Mouse (Mus musculus) kidney, postnatal 25 days (tissue): ENCODE results near the gene Pard3b.
A peak's percentile ranks its signal among the peaks of the same experiment; 100 is the strongest.

Experiments used
- DNase-seq, 2 experiments: peaks; one replicate each; pipeline ENCODE4 v3.0.0; 2021; ENCODE audit warnings: mixed read lengths in 2 of 2

Gene Pard3b

GRCm38 (mm10) chr1:62278586-62278985 lies 640.0 kb downstream of the Pard3b start:
- DNase-seq = no peak

DNA sequence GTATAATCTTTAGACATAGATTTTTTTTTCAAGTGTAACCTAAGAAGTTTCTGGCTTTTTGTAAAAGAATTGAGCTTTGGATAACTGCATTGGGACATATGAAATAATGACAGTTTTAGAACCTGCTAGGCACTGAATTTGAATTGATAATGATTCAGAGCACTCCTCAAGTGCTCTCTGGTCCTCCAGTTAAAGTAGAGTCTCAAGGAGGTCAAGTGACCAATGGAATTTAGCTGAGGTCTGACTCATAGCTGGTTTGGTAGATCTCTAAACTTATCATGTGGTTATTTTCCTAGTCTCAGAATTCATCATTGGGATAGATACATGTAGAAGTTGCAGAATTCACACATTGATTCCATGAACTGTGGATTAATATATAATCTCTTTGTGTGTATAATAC lies 642.0 kb downstream of the Pard3b start:
- DNase-seq = no peak

DNA sequence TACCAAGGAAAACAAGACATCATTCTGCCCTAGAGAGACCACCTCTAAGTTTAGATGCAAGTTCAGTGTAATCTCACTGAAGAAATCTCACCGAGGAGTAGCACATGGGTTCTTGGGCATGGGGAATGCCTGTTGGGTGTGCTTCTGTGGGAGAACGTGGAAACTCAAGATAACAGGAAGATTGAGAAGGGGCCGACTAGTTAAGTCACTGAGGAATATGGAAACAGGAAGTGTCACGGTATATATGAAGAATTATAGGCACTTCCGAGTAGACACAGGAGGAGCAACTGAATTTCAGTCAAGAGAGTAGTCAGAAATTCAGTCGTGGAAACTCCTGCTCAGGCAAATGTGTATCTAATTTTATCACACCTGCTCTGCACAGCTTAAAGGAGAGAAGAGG lies 644.2 kb downstream of the Pard3b start:
- no peak for DNase-seq

DNA sequence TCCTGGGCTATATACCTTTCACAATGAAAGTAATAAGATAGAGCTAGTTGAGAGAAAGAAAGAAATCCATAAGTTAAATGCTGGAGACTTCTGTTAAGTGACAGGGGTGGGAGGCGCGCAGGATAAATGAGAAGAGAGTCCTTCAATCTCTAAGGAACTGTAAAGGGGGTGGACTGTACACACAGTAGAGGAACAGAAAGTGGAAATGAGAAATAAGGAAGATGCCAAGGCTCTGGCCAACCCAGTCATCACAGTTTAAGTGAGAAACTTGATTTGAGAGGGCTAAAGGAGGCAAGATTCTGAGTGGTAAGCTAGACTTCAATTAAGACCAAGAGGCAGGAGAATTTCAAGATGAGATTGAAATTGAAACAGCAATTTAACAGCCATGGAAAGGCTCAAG lies 645.0 kb downstream of the Pard3b start:
- no peak for DNase-seq

- DNase-seq = peak; percentile 38 to 46
These were observed 670.8 kb downstream of the Pard3b start for GRCm38 (mm10) chr1:62309376-62309775.

- no peak for DNase-seq
These were observed 686.6 kb downstream of the Pard3b start for GRCm38 (mm10) chr1:62325237-62325636.

GRCm38 (mm10) chr1:62327743-62328142 lies 689.1 kb downstream of the Pard3b start:
- no peak for DNase-seq

GRCm38 (mm10) chr1:62328808-62329207 lies 690.2 kb downstream of the Pard3b start:
- DNase-seq = no peak

DNA sequence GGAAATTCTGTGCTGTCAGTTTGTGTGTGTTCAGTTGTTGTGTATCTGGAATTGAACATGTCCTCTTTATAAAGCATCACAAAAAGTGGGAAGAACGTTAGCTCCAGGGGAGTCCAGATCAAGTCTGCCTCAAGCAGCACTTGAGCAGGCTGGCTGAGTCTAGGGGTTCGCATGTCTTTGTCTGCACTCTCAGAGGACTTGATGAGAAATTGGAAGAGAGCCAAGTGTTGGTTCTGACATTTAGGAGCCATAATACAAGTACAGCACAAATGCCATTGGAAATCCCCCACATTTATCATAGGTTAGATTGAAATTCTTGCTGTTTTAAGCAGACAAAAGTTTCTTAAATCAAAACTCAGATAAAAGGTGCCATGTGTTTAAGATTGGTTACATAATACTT lies 694.4 kb downstream of the Pard3b start:
- DNase-seq = no peak

DNA sequence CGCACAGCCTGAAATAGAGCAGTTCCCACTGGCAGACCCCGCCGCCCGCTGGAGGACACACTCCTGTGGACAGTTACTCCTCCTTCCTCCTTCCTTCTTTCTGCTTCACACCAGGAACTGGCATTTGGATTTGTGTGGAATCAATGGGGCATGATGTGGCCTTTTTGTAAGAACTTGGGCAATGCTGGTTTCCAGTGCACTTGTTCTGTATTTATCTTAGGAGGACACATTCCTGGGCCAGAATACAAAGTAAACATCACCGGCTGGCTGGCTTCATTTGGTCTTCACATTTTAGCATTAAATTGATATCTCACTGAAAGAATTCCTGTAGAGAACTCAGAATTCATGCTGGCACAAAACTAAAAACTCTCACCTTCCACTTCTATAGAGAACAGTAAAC lies 695.6 kb downstream of the Pard3b start:
- no peak for DNase-seq

- no peak for DNase-seq
These were observed 701.6 kb downstream of the Pard3b start for GRCm38 (mm10) chr1:62340261-62340660.

DNA sequence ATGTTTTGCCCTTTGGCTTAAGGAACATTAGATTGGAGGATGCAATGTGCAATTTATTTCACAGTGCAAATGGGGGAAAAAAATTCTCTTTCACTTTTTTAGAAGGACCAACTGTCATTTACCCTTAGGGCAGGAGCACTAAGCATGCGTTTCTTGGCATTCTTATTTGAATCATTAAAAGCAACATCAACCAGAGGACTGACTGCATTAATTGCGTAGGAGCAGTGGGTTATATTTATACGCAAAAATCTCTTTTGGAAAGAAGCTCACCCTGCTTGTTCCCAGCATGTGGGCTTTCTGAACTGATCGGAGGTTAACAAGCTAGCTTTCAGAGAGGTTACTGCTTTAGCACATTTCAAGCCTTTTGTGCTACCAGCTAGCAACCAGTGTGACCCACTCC lies 705.7 kb downstream of the Pard3b start:
- DNase-seq = no peak

DNA sequence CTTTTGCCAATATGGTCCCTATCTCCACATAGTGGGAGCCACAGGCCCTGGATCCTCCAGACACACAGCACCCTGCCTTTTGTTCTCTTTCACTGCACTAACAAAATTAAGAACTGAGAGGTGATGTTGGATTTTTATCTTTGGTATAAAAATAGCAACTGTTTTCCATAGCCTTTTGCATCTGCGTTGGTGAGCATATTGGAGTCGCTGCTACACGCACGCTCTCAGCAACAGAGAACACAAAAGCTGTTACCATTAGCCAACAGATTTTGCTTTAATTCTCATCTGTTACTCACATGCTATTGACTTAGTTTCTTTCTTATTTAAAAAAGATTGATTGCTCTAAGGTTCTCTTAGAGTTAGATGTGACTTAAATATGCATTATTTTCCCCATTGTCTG lies 709.7 kb downstream of the Pard3b start:
- no peak for DNase-seq

GRCm38 (mm10) chr1:62355496-62355895 lies 716.9 kb downstream of the Pard3b start:
- no peak for DNase-seq

DNA sequence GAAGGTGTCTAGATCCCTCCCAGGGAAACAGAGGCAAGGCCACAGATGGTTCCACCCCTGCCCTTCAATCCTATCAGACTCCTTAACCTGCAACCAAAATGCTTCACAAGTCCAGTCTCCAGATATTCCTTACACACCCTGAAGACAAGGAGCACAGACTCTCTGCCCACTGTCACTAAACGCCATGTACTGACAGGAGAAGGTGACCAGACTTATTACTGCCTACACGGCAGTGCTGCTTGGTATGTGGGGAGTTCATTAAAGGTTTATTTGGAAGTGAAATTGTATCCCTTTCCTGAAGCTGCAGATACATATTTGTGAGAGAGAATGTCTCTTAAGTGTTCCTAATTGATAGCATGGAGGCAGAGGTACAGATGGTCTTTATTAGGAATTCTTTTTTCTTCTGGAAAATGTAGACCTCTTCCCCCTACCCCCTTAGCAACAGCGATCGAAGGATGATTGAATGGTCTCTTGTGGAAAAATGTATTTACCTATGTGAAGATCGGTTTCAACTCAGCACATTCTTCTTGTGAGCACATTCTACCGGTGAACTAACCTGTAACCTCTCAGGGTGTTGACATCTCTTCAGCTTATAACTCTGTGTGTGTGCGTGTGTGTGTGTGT lies 735.9 kb downstream of the Pard3b start:
- DNase-seq = no peak

DNA sequence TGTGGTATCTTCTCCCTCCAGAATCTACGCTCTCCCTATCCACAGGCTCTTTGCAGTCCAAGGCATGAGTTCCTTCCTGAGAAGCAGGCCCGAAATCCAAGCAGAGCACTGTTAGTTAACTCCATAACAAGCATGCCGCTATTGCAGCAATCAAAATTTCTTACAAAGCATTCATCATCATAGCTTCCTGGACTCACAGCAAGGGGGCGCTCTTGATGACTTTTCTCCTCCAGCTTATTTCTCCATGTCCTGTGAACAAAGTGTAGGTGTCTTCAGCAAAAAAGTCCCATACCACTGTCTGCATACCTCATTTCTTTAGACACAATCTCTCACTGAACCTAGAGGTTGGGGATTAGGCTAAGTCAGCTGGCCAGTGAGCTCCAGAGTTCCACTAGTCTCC lies 739.7 kb downstream of the Pard3b start:
- DNase-seq = no peak

DNA sequence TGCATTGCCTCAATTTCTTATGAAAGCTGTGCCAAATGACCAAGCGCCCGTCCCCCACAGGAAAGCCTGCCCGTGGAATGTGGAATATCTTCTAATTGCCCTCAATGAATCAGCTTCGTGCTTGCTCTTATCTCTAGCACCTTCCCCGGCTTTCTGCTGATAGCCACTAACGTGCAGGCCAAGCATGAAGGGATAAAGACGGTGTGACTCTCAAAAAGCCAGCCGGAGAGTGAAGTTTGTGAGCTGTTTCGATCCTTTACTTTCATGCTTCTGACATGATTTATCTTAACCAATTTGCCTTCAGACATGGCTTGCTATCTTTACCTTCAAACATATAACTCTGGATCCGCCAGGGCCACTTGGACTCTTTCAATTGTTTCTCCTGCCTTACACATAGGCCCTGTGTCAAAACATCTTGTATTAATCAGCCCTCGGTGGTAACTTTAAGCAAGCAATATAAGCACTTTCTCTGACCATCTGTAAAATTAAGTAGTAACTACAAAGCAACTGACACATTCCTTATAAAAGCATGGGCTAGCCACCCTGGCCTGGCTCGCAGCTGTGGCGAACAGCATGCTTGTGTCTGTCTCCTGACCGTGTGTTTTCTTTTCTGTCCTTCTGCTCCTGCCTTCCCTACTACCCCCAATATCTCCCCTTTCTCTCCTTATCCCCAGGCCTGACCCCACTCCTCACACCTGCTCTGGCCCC lies 744.3 kb downstream of the Pard3b start:
- no peak for DNase-seq

GRCm38 (mm10) chr1:62384241-62384640 lies 745.6 kb downstream of the Pard3b start:
- no peak for DNase-seq

DNA sequence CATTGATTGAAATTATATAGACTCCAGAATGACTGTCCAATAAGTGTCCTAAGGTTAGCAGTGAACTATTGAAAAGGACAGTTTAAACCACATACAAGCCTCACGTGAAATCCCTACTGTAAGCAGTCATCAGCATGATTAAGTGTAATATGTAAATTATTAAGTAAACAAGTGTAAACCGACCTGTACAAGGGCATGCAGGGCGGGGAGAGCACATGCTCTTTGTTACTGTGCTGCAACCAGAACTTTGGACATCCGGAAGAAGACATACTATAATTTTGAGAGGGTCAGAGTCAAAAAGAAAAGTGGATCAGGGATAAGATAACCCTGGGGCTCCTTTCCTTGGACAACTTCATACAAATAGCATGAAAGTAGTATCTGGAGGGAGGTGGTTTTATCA lies 749.4 kb downstream of the Pard3b start:
- peak in 1 of 2 experiments; percentile 10 for DNase-seq

- no peak for DNase-seq
These were observed 754.2 kb downstream of the Pard3b start for GRCm38 (mm10) chr1:62392863-62393262.

DNA sequence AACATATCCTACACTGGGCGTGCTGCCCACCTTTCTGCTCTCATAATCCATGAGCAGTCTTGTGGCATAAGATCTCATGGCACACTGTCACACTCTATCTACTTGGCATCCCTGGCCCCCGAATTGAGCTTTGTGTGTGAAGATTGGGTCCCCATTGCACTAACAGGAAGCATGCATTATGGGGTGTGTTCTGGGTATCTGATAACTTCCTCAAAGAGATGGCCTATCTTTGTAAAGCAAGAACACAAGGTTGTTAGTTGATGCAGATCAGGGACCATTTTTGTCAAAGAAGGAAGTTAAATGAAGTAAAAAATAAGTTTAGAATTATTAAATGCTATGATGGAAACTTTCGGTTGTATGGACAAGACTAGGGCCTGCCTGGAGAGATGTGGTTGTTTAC lies 755.9 kb downstream of the Pard3b start:
- DNase-seq = no peak

- no peak for DNase-seq
These were observed 759.6 kb downstream of the Pard3b start for GRCm38 (mm10) chr1:62398261-62398660.

GRCm38 (mm10) chr1:62398738-62399137 lies 760.1 kb downstream of the Pard3b start:
- DNase-seq = no peak

DNA sequence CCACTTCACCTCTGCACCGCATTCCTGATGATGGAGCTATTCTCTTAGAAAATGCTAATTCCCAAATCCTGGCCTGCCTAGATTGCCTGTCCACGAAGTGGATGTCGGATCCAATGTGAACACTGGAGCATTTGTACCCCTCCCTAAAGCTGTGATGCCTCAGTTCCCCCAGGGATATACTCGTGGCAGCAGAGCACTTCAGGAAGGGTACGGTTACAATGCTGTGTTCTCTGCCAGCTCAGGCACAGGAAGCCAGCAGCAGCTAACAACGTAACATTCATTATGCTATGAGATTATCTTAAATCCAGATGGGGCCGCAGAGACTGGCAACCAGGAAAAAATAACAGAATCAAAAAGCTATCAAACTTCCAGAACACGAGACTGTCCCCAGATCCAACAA lies 766.4 kb downstream of the Pard3b start:
- DNase-seq = no peak

DNA sequence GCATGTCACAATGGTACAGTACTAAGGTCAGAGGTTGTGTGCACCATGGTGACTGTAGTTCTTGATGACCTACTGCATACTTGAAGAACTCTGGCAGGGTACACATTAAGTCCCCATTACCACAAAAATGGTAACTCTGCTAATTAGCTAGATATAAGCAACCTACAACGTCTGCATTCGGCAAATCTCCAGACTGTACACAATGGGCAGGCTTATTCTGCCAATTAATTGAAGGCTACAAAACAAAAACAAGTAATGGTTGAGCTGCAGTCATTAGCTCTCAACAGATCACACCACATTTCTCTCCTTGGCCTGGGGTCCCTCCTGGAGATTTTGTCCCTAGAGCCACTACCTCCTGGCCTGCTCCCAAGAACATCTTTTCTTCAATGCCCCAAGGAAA lies 772.7 kb downstream of the Pard3b start:
- no peak for DNase-seq
